Mouse (Mus musculus): ENCODE measurements around the gene Ttll5.

The Ttll5 gene

GRCm38 (mm10) chr12:86012195-86012594 is 187.7 kb downstream of the Ttll5 start:
- no peak for DNase-seq (ENCODE audit: low spot score)

DNA sequence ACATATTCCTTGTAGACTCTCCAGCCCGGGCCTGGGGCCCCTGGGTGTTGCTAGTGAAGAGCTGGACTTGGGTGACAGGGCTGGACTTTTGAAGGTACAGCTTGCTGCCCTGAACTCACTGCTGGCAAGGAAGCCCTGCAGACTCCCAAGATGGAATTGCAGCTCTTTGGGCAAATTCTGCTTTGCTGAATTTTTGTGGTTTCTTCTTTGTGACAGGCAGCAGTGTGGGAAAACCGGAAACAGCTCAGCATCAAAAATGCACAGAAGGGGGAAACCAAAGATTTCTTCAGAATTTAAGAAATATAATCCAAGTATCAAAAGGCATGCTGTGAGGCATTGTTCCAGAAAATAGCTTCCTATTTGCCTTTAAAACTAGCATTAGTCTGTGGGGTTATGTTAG is 189.7 kb downstream of the Ttll5 start:
- DNase-seq (ENCODE audit: low spot score): no peak

DNA sequence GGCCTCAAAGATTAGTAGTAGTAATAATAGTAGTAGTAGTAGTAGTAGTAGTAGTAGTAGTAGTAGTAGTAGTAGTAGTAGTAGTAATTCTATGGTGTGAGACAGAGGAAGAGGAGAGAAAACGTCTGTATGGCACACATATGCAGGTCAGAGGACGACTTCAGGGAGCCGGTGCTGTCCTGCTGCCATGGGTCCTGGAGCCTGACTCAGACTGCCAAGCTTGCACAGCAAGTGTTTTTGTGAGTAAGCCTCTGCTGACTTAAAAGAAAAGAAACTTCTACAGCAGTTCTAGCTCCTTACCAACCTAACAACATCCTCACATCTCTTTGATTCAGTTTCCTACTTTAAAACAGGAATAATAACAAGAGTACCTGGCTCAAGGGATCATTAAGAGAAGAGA is 190.2 kb downstream of the Ttll5 start:
- no peak for DNase-seq (ENCODE audit: low spot score)

DNA sequence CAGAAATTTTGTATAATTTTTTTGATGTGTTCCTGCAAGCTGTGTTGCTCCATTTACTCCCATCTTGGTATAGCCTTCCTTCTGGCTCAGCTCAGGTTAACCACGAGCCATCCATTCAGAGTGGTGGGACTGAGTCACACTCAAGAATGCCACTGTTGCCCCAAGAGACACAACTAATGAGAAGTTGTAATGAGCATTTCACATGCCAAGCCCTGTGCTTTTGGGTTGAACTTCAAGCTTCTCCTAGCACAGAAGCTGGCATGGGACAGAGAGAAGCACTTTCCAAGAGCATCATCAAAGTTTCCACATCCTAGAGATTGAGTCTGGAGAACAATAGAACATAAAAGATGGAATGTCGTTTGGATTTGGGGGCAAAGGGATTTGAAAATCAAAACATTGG is 190.7 kb downstream of the Ttll5 start:
- no peak for DNase-seq (ENCODE audit: low spot score)

GRCm38 (mm10) chr12:86017360-86017759 is 192.9 kb downstream of the Ttll5 start:
- DNase-seq (ENCODE audit: low spot score): no peak

DNA sequence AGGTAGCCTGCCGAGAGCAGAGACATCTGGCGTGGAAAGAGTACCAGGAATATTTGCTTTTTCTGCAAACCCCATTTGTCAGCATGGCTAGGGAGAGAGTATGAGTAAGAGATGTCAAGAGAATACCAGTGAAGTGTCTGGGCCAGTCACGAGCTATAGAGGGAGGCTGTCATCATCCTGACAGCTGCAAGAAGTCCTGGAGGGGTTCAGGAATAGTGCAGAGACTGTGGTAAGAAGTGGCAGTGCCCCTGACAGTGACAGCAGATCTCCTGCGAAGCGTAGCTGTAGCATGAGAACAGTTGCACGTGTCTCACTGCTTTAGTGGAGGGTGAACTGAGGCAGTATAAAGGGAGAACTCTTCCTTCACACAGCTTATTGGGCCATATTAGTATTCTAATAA is 197.1 kb downstream of the Ttll5 start:
- DNase-seq (ENCODE audit: low spot score): no peak

DNA sequence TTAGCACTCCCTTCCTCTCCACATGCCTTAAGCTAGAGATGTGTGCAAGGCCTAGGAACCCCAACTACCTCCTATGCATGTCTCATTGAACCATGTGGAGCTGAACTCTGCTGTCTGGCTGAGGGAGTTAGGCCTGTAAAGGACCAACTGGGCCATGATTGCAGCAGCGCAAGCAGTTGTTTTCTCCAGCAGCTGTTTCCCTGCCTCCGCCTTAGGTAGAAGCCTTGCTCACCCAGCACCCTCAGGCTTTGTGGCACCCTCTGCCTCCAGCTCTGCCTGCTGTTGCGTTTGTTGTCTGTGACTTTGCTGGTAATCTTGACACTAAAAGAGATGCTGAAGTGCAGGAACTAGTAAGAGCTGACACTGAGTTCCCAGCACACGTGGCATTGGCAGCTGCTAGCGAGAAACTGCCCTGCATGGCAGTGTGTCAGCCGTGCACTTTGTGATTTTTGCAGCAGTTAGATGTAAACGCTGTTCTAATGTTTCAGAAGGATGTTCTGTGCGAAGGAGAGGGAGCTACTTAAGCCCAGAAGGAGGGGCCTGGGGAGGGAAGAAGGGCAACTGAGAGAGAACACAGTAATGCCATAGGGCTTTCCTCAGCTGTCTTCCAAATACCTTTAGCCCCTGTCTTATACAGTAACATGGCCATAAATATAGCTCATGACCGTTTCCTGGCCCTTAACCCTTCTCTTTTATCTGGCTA is 198.0 kb downstream of the Ttll5 start:
- DNase-seq (ENCODE audit: low spot score): no peak

GRCm38 (mm10) chr12:86023081-86023871 is 198.8 kb downstream of the Ttll5 start:
- no peak for DNase-seq (ENCODE audit: low spot score)

DNA sequence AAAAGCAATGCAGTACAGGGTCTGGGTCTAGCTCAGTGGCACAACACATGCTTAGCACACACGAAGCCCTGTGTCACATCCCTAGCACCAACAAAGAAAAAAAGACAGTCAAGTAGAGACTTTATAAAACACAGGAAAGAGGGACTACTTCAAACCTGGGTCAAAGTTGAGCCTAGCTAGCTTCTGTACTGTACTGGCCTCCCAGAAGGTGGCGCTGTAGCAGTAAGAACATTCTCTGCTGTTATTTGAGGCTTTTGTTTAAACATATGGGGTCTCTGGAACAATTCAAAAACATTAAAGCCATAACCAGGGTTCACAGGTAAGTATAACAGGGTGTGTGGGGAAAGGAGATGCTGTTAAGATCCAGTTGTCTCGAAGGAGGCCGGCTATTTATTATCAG is 200.0 kb downstream of the Ttll5 start:
- DNase-seq (ENCODE audit: low spot score): peak; percentile 74

DNA sequence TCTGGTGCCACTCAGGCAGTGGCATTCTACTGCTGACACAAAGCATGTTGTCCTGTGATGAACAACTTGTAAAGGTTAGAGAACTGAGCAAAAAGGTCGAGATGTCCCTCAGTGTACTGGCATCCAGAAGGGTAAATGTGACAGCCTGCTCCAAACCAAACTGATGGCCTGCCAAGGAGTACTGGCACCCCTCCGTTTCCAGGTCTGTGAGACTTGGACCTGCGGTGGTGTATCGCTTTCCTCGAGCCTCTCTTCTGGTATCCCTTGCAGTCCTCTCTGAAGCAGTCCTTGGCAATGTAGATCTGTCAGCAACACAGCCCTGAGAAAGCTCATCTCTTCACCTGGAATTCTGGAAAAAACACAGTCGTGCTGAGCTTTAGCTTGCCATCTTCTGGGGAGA is 201.0 kb downstream of the Ttll5 start:
- no peak for DNase-seq (ENCODE audit: low spot score)

DNA sequence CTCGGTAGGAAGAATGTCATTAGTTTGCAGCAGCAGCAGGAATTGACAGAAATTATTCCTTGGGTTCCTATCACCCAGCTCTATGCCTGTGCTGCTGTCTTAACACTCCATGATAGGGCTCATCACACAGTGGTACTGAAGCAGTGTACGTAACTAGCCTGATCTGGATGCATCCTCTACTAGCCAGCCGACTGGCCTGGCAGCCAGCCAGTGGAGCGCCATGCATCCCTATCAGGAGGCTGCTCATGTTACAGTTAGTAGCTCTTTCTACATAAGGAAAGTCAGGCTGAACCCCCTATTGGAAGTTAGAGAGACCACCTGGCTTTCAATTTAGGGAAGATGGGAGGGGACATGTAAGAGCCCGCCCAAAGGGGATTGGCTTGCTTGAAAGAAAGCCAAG is 202.5 kb downstream of the Ttll5 start:
- no peak for DNase-seq (ENCODE audit: low spot score)

DNA sequence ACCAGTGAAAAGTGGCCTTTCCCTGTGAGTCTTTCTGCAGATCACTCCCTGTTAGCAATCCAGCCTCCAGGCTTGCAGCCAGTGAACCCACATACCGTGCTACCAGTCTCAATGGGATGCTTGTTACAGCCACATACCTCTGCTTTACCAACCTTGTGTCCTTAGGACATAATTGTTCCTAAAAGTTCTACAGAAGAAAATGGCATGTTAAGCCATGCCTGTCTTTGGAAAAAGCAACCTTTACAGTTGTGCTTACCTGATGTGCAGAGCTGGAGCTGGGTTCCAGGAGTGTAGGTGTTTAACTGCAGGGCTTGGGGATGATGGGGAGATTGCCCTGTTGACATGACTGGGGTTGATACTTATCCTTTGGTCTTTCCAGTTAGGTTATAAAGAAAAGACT is 203.3 kb downstream of the Ttll5 start:
- no peak for DNase-seq (ENCODE audit: low spot score)

DNA sequence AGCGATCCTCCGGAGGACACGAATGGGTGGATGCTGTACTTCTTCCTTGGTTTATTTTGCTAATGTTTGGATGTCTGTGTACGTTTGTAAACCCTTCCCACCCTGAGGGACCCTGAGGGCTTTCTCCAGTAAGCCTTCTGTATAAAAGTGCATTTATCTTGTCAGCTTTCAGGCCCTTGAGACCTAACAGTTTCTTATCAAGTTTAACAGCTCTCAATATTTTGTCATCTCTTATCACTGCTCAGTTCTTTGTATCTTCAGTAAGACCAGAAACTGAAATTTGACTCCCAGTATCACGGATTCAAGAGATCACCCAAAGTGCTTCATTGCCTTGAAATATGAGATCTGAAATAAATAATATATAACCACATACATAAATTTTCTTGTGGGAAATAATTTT is 206.5 kb downstream of the Ttll5 start:
- no peak for DNase-seq (ENCODE audit: low spot score)

DNA sequence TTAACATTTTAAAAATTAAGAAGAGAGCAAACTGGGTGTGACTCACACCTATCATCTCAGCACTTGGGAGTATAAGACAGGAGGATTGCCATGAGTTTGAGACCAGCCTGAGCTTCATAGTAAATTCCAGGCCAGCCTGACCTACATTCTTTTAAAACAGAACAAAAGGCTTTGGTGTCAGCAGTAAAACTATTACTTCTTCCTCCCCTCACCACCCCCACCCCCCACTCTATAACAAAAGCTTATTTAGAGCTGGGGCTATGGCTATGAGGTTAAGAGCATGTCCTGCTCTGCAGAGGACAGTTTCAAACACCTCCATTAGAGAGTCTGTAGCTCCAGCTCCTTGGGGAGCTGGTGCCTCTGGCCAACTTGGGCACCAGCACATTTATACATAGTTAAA is 211.1 kb downstream of the Ttll5 start:
- no peak for DNase-seq (ENCODE audit: low spot score)

DNA sequence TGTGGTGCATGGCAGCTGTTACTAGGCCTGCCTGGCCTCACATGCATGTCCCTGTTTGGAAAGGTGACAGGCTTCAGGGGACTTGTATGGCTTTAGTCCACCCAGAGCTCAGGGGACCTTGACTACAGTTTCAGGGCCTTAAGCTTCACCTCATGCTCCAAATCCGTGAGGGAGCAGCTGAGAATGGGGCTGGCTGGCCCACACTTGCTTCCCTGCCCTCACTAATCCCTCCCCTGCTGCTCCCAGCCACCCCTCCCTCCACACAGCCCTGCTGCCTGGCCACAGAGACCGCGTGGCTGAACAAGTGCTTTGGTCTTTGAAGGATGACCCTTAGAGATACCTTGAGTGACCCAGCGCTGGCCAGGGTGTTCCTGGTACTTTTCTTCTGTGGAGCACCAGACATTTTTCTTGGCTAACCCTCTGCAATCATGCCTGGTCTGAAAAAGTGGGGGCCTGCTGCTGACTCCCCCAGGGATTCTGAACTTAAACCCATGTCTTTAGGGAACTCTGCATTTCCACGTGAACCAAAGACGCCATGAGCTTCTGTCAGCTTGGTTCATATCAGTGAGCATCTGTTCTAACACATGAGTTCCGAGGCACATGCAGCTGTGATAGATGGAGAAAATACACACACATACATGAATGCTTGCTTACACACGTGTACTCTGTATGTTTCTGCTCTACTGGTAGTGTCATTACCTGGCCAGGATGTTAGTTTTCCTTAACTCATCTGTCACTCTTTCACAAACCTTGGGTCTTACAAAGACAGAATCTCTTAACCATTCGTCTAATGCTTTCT is 212.1 kb downstream of the Ttll5 start:
- no peak for DNase-seq (ENCODE audit: low spot score)

DNA sequence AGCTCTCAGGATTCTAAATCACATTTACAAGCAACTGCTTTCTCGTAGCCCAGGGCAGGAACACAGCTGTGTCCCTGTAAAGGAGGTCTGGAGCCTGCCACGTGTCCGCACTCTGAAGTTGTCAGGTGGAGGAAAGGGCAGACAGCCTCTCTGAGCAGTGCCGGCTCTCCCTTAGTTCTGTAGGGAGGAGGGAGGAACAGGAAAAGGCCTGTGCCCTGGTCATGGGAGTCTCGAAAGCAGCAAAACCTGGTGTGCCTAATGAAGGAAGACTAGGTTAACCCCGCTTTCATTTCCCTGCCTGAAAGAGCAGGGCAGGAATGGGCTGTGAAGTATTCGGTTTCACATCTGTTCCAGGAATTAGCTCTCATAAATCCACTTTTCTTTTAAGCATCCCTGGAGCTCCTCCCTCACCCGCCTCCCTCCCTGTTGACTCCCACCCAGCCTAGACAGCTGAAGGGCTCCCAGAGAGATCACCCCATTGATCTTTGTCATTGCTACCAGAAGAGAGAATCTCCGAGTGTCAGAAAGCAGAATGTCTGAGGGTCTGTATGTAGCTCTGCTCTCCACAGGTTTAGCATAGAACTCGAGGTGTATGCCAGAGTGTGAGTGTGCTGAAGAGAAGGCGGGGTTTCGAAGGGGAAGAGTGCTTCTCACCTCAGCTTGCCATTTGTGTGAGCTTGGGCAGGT is 212.9 kb downstream of the Ttll5 start:
- DNase-seq (ENCODE audit: low spot score): peak; percentile 78

DNA sequence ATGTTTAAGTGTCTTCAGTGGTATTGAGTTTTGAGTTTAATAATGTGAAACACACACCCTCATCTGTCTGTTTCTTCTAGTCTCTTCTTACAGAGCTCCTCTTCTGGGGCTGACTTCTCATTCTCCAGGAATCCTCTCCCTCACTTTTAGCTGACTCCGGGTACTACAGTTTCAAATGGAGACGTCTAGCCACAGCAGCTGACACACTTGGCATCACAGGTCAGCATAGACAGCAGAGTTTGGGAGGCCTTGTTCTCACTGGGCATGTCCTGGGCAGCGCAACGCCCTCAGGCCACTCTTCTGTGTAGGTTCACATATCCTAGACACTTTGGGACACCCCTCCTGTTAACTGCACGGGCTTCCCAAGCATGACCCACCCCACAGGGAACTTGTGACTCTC is 214.6 kb downstream of the Ttll5 start:
- DNase-seq (ENCODE audit: low spot score): no peak

DNA sequence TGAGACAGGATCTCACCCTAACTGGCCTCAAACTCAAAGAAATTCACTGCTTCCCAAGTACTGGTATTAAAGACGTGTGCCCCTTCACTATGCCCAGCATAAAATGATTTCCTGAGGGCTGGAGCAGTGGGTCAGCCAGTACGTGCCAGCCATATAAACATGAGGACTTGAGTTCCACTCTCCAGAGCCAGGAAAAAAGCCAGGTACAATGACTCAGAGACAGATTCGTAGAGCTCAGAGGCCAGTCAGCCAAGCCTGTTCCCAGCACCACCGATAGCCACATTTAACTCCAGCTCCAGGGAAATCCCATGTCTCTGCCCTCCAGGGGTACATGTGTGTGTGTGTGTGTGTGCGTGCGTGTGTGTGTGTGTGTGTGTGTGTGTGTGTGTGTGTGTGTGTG is 215.3 kb downstream of the Ttll5 start:
- DNase-seq (ENCODE audit: low spot score): no peak

- no peak for DNase-seq (ENCODE audit: low spot score)
Observed at GRCm38 (mm10) chr12:86046141-86046540, 221.7 kb downstream of the Ttll5 start.

DNA sequence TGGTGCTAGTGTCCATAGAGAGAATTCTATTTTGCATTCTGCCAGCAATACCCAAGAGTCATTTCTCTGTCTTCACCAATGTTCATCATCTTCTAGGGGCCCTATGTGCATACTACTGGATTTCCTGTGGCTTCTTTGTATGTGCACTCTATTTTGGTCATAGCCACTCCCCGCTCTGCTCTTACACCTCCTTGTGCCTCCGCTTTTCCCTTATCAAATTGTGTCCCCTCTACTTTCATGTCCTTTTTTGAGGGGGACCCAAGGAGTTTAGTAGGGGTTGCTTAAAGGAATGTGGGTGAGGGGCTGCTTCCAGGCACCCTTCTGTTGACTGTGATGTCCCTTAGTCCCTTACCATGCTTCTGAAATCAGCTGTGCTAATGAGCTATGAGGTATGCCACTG is 222.3 kb downstream of the Ttll5 start:
- no peak for DNase-seq (ENCODE audit: low spot score)

DNA sequence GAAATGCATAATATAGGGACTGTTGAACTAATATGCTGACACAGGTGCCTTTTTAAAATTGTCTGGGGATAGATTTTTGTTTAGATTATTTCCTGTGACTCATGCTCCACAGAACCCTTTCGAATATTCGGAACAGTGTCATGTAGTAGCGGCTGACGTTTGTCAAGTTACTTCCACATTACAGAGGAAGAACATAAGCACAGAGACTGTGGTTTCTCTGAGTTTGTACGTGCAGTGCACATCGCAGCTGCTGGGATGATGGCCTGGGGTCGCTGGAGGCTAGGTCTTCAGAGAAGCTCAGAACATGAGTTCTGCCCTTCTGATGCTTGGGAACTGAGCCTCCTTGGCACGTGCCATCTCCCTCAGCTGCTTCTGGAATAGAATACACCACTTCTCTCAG is 222.9 kb downstream of the Ttll5 start:
- DNase-seq (ENCODE audit: low spot score): no peak

DNA sequence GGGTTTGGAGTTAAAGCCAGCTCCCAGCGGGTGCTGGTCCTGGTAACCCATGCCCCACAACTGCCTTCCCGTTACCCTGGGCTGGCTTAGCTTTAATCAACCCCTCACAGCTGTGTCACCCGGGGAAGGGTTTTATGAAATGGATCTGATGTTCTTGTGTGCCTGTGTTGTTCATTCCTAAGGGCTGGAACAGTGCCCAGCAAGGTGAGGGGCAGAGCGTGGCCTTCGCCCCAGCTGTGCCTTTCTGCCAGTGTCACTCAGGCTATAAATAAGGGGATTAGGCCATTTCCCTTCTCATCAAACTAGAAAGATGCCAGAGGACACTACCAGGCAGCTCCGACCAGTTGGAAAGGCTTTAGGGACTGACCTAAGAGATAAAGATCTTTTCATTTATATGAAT is 225.4 kb downstream of the Ttll5 start:
- DNase-seq (ENCODE audit: low spot score): no peak
